Mouse (Mus musculus) Muller cell, postnatal 12 days (primary cell): ENCODE measurements around the gene Hint1.

Experiments
- DNase-seq: peaks from one replicate; pipeline ENCODE4 v3.0.0-alpha.2; 2015; ENCODE audit errors: inconsistent ontology term

The Hint1 gene

GRCm38 (mm10) chr11:54861471-54862420, 4.4 kb upstream of the Hint1 start:
- DNase-seq = no peak

GRCm38 (mm10) chr11:54862621-54863520, 3.3 kb upstream of the Hint1 start:
- no peak for DNase-seq

- no peak for DNase-seq
These were observed 675 bp upstream of the Hint1 start for GRCm38 (mm10) chr11:54865330-54866085.

GRCm38 (mm10) chr11:54867049-54867385, 834 bp downstream of the Hint1 start:
- DNase-seq = no peak

- no peak for DNase-seq
These were observed 1.8 kb downstream of the Hint1 start for GRCm38 (mm10) chr11:54867903-54868434.

GRCm38 (mm10) chr11:54868445-54868844, 2.3 kb downstream of the Hint1 start:
- DNase-seq = no peak

GRCm38 (mm10) chr11:54869318-54869717, 3.1 kb downstream of the Hint1 start:
- no peak for DNase-seq

- peak; percentile 84 for DNase-seq
These were observed 5.8 kb downstream of the Hint1 start for GRCm38 (mm10) chr11:54871831-54872537.

- DNase-seq = no peak
These were observed 9.8 kb downstream of the Hint1 start for GRCm38 (mm10) chr11:54876031-54876430.

GRCm38 (mm10) chr11:54878893-54879292, 12.7 kb downstream of the Hint1 start:
- no peak for DNase-seq

- DNase-seq = no peak
These were observed 13.3 kb downstream of the Hint1 start for GRCm38 (mm10) chr11:54879434-54879833.

GRCm38 (mm10) chr11:54879922-54880321, 13.7 kb downstream of the Hint1 start:
- DNase-seq = no peak

- DNase-seq = peak; percentile 74
These were observed 14.9 kb downstream of the Hint1 start for GRCm38 (mm10) chr11:54881051-54881474.

GRCm38 (mm10) chr11:54882671-54883070, 16.5 kb downstream of the Hint1 start:
- peak; percentile 91 for DNase-seq

- DNase-seq = no peak
These were observed 18.1 kb downstream of the Hint1 start for GRCm38 (mm10) chr11:54884197-54884828.

GRCm38 (mm10) chr11:54884937-54885336, 18.8 kb downstream of the Hint1 start:
- DNase-seq = no peak

- DNase-seq = no peak
These were observed 19.2 kb downstream of the Hint1 start for GRCm38 (mm10) chr11:54885406-54885805.

- no peak for DNase-seq
These were observed 21.7 kb downstream of the Hint1 start for GRCm38 (mm10) chr11:54887927-54888326.

- DNase-seq = no peak
These were observed 25.2 kb downstream of the Hint1 start for GRCm38 (mm10) chr11:54891341-54891740.

- no peak for DNase-seq
These were observed 25.9 kb downstream of the Hint1 start for GRCm38 (mm10) chr11:54892091-54892490.
